Mouse (Mus musculus) adrenal gland, postnatal 14 days (tissue): ENCODE measurements around the gene Zfp646. TPM values are rescaled to one million over a fixed set of nuclear protein-coding genes. Genes with fewer than 3 reads are reported as not detected.

Source experiments
- DNase-seq: peaks from one replicate; pipeline ENCODE4 v3.0.0; 2021; ENCODE audit warnings: mixed read lengths
- total RNA-seq: library from RNA; stranded (reverse); gene quantifications from 2 replicates; pipeline ENCODE4 v1.2.3, GENCODE M21; 2021

The Zfp646 gene
- total RNA-seq, 1 experiment from 2014 or later = 32.1 TPM

DNA sequence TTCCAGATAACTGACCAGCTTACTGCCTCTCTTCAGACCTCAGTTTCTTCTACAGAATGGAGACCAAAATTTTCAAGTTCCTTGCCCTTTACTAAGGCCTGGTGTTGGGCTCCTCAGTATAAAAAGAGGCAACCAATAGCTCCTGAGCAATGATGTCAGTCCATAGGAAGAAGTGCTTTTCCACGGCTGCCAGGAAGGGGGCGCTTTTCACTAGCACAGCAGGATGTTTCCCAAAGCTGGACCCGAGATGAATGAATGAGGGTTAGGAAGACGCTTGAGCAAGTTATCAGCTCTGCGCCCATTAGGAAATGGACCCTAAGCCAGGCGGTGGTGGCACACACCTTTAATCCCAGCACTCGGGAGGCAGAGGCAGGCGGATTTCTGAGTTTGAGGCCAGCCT is 45.5 kb downstream of the Zfp646 start:
- DNase-seq = peak; percentile 57

- no peak for DNase-seq
These were observed 46.6 kb downstream of the Zfp646 start for GRCm38 (mm10) chr7:127922451-127923275.

- DNase-seq = no peak
These were observed 47.7 kb downstream of the Zfp646 start for GRCm38 (mm10) chr7:127923714-127924113.

DNA sequence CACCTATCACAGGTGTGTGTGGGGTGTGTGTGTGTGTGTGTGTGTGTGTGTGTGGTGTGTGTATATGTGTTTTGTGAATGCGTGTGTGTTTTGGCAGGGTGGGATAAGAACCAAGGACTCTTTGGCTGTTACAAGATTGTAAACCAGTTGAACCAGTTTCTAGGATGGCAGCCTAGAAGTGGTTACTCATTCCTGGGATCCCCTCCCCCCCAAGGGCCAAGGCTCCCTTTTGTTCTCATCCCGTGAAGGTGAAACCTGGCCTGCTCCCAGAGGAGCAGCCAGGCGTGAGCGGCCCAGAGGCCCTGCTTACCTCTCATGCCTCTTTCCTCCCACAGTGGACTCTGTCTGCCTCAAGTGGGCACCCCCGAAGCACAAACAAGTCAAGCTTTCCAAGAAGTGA is 49.2 kb downstream of the Zfp646 start:
- no peak for DNase-seq

- no peak for DNase-seq
These were observed 50.0 kb downstream of the Zfp646 start for GRCm38 (mm10) chr7:127926066-127926465.

DNA sequence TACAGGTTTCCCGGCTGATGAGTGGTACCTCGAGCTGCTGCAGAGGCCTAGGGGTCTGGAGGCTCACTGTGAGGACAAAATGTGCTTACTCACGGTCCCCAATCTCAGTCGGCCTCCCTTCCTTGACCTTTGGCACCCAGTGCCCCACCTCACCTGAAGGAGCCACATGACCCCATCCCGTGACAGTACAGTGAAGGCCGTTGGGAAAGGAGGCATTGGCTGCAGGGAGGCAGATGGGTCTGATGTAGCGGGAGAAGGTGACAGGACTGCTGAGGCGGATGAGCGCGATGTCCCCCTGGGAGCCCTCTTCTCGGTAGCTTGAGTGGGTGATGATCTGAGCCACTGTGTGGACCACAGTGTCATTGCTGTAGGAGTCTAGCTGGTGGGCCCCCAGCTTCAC is 50.8 kb downstream of the Zfp646 start:
- DNase-seq = no peak

DNA sequence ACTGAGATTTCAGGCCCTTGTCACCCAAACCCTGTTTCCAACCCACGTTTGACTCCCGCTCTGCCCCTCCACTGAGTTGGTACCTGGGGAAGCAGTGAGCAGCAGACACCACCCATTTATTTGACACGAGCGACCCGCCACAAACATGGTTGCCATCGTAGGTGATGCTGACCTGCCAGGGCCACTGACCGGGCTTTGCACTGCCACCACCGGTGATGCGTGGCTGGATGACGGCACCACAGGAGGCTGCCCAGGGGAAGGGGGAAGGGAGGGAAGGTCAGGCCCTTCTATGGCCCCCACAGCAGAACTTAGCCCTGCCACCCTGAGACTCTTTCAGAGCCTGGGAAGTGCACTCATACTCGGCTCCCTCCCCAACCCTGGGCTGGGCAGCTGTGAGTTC is 51.7 kb downstream of the Zfp646 start:
- DNase-seq = no peak

DNA sequence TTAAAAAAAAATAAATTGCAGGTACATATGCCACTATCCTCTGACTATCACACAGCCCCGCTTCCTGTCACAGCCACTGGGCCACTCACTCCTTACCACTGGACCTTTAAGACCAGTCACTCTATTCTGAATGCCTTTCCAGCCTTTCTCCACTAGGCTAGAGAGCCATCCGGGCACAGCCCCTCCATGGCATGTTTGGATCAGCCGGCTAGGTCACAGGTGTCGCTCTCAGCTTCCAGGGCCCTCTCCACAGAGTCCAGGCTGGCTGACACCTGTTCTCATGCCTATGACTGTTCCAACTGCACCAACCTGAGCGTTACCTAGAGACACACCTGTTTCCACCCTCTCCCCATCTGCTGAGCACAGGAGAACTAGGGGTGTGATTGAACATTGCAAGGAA is 52.6 kb downstream of the Zfp646 start:
- no peak for DNase-seq

DNA sequence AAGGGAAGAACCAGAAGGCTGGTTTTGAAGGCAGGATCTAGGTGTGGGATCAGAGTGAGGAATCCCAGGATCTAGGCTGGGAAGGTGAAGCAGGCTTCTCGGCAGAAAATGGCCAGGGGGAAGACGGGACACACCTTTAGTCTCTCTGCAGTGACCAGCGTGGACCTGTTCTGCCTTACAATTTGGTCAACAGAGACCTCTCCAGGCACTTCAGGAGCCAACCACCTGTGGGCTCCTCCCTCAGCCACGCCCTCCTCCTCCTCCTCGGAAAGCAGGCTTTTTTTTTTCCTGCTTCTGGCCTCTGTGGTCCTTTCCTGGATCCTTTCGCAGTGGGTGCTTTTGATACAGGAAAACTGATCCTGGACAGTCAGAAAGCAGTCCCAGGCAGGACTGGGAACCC is 53.9 kb downstream of the Zfp646 start, which contains the start of gene Prss8:
TSS of gene Prss8 (minus strand) at position 182 of the 400 bp plus-strand sequence.
- DNase-seq = no peak

GRCm38 (mm10) chr7:127930636-127931035 is 54.6 kb downstream of the Zfp646 start:
- no peak for DNase-seq

DNA sequence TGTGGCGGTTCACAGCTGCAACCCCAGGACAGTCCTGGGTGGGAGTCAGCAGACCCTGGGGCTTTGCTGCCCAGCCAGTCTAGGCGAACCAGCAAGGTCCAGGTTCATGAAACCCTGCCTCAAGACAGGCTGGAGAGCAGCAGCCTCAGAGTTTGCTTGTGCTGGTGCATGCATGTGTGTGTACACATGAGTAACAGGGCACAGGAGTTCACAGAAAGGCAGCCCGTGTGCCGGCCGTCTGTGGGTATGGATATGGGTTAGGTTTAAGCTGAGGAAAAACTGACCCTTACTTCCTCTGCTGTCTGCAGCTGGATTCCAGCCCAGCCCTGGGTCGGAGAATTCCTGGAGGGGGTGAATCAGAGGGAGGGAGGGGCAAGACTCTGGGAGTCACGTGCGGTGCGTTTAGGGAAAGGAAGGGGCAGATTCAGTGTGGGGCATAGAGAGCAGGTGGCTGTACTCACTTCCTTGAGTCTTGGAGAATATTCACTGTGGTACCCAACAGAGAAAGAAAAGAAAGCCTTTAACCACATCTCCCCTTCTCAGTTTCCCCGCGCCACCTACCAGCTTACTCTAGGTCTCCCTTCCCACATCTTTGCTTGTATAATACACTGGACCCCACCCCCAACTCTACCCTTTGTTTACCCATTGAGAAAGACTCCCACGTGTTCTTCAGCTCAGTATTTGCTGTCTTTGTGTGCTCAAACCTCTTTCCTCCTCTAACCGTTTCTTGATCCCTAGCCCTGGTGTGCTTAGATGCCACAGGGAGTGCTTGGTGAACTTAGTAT is 55.5 kb downstream of the Zfp646 start:
- peak; percentile 74 for DNase-seq

DNA sequence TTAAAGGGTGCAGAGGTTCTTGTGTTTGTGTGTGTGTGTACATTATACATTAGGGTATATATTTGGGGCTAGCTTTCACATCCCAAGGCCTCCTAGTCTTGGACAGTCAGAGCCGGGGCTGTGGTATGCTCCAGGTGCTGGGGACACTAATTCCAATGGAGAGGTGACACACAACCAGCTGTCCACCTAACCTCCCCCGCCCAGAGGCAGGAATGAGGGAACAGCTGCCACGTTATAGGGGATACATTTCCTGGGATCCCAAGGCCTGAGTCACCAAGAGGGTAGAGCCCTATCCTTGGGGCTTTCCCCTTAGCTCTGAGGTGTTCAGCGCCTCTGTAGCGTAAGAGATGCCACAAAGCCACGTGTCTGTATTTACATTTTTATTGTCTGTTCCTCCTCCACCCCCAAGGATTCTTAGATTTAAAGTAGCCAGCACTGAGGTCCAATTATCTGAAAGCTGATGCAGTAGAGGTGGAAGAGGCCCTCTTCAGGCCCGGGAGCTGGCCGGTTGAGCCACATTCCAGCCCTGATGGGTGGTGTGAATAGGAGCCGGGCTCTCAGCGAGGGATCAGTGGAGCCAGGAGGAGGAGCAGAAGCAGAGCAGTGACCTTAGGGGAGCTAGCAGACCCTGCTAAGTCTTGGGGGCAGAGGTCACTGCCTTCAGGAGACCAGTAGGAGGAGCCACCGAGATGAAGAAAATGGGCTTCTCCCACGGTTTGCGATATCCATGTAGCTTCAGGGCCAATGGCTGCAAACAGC is 56.4 kb downstream of the Zfp646 start:
- no peak for DNase-seq

GRCm38 (mm10) chr7:127934075-127934474 is 58.1 kb downstream of the Zfp646 start:
- no peak for DNase-seq

DNA sequence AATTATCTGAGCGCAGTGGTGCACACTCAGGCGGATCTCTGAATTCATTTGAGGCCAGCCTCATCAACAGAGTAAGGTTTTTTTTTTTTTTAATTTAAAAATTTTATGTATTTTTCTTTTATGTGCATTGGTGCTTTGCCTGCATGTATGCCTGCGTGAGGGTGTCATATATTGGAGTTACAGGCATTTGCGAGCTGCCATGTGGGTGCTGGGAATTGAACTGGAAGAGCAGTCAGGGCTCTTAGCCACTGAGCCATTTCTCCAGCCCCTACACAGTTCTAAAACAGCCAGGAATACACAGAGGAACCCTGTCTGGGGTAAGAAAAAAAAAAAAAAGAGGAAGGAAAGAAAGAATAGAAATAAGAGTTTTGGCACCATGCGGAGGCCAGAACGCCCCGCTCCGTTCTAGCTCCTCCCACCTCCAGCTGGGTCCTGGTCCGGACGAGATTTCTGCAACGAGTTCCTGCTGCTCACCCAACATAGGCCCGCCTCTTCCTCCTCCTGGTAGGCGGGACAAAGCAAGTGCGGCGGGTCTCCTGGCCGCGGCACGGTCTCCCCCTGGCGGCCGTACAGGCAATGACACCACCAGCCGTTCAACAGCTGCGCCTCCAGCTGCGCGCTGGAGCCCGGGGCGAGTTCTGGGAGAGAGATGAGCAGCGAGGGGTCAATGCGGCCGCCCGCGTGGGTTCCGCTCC is 59.2 kb downstream of the Zfp646 start:
- peak; percentile 97 for DNase-seq

Other genes with a start within 250 kb of the Zfp646 start
- gene Bcl7c, start 167.3 kb upstream of the Zfp646 start, total RNA-seq = 64.8 and 69.2 TPM in 2 replicates
- 4.7 and 5.1 TPM in 2 replicates for gene Ctf1, start 163.5 kb upstream of the Zfp646 start, total RNA-seq
- not detected in 2 replicates for gene Ctf2, start 144.1 kb upstream of the Zfp646 start, total RNA-seq
- 12.8 and 14.5 TPM in 2 replicates for gene Fbxl19, start 131.7 kb upstream of the Zfp646 start, total RNA-seq
- 28.1 and 28.3 TPM in 2 replicates for gene Orai3, start 106.4 kb upstream of the Zfp646 start, total RNA-seq
- 37.7 and 46.2 TPM in 2 replicates for gene Setd1a, start 99.6 kb upstream of the Zfp646 start, total RNA-seq
- 0.38 and 0.44 TPM in 2 replicates for gene Gm49388, start 90.6 kb upstream of the Zfp646 start, total RNA-seq
- 38.0 and 69.3 TPM in 2 replicates for gene Hsd3b7, start 75.6 kb upstream of the Zfp646 start, total RNA-seq
- gene Stx4a, start 51.9 kb upstream of the Zfp646 start, total RNA-seq = 84.5 and 85.0 TPM in 2 replicates
- gene Stx1b, start 51.7 kb upstream of the Zfp646 start, total RNA-seq = 7.8 and 9.9 TPM in 2 replicates
- 8.3 and 12.0 TPM in 2 replicates for gene Zfp668, start 607 bp downstream of the Zfp646 start, total RNA-seq
- 0.70 and 0.94 TPM in 2 replicates for gene Prss53, start 14.7 kb downstream of the Zfp646 start, total RNA-seq
- gene Gm21974, start 19.2 kb downstream of the Zfp646 start, total RNA-seq = not detected in 2 replicates
- gene Vkorc1, start 19.4 kb downstream of the Zfp646 start, total RNA-seq = 60.7 and 92.8 TPM in 2 replicates
- 130 and 135 TPM in 2 replicates for gene Bckdk, start 27.9 kb downstream of the Zfp646 start, total RNA-seq
- gene Kat8, start 36.3 kb downstream of the Zfp646 start, total RNA-seq = 24.0 and 25.5 TPM in 2 replicates
- gene Prss8, start 53.9 kb downstream of the Zfp646 start, total RNA-seq = 0.22 and 0.30 TPM in 2 replicates
- gene Prss36, start 70.5 kb downstream of the Zfp646 start, total RNA-seq = 12.5 and 13.1 TPM in 2 replicates
- gene Fus, start 91.2 kb downstream of the Zfp646 start, total RNA-seq = 275 and 322 TPM in 2 replicates
- gene Pycard, start 117.6 kb downstream of the Zfp646 start, total RNA-seq = 3.4 and 10.1 TPM in 2 replicates
- not detected in 2 replicates for gene Trim72, start 127.7 kb downstream of the Zfp646 start, total RNA-seq
- gene Itgam, start 186.4 kb downstream of the Zfp646 start, total RNA-seq = 4.2 and 6.4 TPM in 2 replicates
- not detected in 2 replicates for gene Gm49368, start 186.5 kb downstream of the Zfp646 start, total RNA-seq